Mouse (Mus musculus) thymus, postnatal 25 days (tissue): ENCODE data around the gene Dnajb11.

Experiments used
- DNase-seq: peaks from one replicate; pipeline ENCODE4 v3.0.0; 2022

Gene Dnajb11

DNA sequence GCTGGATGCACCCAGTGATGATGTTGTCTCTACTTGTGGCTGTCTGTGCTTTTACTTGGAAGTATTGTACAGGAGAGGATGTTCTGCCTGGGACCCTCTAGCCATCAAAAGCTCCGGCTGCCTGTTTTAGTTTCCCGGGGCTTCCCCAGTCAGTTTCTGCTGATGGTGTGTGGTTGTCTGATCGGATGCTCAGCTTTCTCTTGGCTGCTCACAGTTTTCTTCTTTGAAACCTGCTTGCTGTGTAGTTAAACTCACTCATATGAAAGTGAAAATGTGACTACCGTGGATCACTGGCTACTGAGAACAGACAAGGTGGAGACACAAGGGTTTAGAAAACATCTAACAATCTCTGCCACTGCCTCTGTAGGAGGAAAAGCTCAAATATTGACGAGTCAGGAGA lies 25.8 kb downstream of the Dnajb11 start:
- no peak for DNase-seq

DNA sequence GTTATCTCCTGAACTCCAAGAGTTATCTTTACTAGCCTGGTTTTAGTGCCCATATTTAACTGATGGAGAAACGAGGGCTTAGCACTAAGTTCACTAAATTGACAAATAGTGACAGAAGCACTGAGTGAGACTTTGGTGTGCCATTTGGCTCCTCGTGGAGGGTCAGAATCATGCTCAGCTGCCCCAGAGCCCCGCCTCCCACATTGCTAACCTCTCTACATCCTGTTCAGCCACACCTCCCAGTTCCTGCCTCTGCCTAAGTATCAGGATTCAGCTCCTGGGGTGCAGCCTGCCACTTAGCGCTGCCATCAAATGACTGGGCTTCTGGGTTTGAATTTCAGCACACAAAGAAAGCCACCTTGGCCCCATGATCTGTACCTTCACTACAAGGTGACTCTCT lies 27.7 kb downstream of the Dnajb11 start:
- DNase-seq: no peak

DNA sequence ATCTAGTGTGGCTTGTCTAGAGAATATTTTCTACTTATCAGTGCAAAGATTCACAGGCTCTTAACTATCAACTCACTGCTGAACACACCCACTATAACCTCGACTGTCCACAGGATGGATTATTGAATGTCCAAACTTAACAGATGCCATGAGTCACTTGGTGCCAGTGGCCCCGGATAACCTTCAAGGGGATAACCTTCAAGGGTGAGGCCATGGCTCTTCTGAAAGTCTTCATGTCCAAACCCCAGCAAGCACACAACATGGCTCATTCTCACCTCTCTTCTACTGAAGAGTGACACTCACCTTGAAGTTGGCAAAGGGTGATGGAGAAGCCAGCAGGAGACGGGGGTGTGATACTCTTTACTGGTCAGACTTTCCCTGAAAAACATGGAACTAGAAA lies 29.1 kb downstream of the Dnajb11 start:
- no peak for DNase-seq

DNA sequence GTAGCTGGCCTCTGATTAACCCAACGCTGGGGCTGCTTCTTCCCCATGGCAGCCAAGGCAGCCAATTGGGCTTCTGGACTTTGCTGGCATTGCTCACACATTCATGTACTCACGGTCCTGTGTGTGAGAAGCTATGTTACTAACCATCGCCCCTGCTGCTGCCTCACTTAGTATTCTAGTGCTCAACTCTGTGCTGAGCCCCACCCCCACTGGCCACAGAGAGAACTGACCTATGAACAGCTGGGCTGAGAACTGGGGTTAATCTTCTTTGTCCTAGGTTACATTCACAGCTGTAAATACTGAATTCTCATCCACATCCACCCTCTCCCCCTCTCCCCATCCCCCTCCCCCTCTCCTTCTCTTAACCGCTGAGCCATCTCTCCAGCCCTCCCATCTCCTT lies 31.2 kb downstream of the Dnajb11 start:
- DNase-seq: no peak

DNA sequence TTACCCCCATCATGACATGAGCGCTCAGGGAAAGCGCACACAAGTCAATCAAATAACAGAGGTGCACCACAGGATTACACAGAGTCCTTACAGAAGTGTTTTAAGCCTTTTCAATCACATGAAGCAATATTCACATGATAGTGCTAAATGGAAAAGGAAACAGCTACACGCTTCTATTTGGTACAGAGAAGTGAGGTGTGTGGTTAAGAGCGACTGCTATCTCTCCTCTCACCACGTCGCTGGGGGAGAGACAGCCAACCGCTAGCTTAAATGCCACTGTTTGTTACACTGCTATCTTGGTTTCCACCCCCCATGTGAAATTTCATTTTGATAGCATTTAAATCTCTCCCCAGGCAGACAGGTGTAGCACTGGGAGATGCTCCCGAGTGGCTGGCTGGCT lies 32.1 kb downstream of the Dnajb11 start:
- DNase-seq: no peak

DNA sequence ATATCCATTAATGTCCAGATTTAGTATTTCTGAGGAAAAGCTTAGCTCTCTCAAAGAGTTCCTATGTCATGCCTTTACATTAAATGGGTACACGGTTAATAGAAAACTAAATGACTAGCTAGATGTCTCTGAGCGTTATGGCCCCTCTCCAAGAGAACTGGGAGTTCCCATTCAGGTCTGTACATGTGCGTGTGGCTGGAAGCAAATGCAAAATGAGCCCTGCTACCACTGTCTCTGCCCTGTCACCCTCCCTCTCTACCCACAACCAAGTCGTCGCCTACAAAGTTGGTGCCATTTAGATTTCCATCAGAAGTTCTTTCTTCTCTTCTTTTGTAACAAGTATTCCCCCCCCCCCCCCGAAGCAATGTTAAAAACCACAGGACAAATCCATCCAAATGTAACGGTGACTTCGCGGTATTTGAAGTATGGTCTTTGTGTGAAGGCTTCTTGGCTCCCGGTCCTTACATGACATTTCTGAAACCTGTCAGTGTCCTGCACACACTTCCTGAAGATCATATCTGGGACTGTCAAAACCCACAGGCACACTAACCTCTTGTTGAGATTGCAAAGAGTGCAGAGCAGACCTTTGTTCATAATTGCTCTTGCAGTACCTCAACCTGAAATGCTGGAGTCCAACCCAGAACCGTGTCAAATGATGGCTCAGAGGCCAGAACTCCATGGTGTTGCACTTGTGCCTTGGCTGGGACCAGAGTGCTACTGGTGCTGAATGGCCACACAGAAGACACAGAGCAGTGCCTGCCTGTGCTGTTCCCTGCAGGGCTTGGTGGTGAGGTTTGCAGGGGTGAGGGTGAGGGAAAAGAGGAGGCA lies 33.3 kb downstream of the Dnajb11 start, which contains the start of gene Ahsg:
Gene Ahsg (plus strand): TSS at position 595 of the 828 bp plus-strand sequence.
- DNase-seq: no peak

DNA sequence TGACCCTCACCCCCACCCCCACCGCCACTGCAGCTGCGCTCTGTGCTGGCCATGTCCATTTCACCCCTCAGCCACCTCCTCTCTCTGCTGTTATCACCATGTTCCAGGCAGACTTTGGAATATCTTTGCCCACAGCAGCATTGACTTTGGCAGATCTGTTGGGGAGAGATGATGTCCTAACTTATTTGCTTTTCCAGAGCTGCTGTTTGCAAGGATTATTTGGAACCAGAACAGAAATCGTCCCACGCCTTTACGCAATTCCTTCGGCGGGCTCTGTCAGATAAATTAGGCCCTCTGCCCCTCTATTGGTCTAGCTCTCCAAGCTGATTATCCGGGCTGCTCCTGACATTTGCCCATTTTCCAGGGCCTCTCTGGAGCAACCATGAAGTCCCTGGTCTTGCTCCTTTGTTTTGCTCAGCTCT lies 34.1 kb downstream of the Dnajb11 start:
- DNase-seq: no peak

DNA sequence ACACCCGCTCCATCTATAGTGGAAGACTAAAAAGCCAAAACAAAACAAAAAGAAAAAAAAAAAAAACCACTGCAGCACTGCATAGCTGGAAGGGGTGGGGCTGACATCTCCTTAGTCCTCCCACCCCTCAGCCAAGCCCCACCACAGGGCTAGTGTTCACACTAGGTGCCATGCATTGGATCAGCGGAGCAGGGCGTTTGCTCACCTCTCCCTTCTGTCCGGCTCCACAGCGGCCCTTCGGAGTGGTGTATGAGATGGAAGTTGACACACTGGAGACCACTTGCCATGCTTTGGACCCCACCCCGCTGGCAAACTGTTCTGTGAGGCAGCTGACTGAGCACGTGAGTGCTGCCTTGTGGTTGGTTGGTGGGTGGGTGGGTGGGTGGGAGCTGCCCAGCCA lies 36.5 kb downstream of the Dnajb11 start:
- DNase-seq: no peak

DNA sequence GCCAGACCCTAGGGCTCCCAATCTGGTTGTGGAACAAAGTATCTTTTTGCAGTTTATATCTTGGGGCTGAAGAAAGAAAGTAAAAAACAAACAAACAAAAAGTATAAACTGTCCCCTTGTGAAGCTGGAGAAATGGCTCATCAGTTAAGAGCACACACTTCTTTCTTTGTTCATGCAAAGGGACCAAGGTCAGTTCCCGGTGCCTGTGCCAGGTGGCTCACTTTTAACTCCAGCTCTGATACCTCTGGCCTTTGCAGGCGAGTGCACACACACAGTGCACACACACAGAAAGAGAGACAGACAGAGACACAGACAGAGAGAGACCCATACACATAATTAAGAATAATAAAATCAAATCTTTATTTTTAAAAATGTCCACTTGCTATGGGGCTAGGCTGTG lies 39.0 kb downstream of the Dnajb11 start:
- DNase-seq: no peak

DNA sequence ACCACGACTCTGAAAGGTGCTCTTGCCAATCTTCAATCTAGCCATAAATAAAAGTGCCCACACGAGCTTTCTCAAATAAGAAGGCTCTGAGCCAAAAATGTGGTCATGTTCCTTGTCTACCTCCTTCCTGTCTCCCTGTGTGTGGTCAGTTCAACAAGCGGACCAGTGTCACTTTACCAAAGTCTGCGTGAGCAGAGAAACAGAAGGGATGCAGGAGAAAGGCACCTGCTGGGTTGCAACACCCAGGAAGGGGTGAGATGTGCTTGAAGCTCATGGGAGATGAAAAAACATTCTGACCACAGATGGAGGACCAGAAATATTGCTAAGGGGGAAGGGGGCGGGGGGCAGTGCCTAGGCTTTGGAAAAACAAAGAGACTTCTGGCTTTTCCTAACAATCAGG lies 41.7 kb downstream of the Dnajb11 start:
- DNase-seq: no peak

DNA sequence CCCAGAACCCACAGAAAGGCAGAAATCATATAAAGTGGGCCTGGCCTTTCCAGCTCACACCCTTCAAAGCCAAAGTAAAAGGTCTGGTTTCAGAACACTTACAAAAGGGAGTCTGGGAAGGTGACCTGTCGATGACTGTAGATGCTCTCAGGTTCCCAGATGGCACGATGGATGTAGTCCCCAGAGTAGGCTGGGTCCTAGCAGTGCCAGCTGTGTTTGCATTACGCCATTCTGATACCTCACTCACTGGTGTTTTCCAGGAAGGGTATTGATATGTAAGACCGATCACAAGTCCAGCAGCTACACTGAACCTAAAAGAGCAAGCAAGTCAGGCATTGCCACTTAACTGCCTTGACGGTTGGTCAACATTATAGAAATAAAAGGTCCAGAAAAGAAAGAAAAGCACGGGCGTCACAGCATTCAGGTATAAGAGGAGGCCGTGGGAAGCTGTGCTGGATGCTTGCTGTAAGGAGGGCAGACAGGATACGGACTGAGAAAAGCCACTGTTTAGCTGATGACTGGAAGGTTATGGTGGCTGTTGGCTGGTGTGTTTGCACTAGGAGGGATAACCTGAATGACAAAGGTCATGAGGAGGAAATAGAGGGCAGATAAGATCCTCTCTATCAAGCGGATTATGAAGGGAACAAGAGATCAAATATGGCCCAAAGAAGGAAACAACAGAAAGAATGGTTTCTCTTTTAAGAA lies 42.4 kb downstream of the Dnajb11 start:
- no peak for DNase-seq

DNA sequence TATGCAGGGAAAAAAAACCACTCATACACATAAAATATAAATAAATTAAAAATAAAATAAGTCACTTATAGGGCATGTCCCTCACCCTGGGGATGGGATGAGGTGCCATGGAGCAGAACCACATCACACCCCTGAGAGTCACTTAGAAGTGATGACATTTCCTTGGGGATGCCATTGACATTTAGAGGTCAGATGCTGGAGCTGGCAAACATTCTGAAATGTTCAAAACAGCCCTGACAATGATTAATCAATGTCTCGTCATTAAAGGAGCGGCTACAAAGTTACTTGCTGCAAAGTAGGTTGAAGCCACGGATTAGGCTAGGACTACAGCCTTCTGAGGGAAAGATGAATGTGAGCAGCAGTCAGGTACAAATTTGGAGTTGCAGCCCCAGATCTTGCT lies 43.7 kb downstream of the Dnajb11 start:
- DNase-seq: no peak

DNA sequence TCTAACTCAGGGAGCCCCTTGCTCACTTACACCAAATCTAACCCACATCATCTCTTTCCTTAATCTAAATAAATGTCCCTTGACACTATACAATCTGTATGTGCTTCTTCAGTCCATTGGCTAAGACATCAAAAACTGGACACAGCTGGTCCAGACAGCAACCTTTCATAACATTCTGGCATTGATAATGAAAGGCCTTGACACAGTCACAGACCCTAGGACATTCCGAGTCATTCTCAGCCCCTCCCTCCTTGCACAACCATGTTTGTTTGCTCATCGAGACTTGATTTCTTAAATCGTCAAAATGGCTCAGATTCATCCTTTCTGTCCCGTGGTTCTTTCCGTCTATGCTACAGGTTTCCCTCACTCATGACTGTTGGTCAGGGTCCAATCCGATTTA lies 51.6 kb downstream of the Dnajb11 start:
- DNase-seq: no peak

DNA sequence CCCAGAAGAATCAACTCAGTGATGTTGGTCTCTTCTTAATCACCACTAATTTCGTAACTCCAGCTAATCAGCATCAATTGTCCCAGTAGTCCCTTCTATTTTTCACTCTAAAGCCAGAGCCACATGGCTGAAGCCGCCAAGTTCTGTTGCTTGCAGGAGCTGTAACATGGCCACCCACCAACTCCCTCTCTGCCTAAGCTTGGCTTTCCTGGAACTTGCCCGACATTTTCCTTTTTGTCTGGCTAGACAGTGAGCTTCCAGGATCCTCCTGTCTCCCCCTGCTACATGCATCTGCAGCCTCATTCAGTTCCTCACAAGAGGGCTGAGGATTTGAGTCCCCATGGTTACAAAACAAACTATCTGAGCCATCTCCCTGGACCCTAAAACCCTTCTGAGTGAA lies 54.3 kb downstream of the Dnajb11 start:
- DNase-seq: no peak

DNA sequence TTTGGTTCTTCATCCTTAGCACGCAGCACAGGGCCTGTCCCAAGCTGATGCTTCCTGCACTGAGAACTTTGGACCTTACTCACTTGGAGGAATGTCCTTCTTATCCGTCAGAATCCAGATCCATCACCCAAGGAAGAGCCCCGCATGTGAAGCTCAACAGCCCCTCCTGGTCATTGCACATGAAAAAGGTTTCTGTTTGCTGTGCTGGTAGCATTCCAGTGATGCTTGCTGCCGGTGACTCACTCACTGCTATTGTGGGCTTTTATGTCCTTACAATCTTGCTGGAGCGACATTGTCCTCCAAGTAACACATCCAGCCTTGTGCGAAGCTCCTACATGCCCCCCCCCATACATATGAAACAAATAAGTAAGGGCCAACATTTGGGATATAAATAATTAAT lies 55.2 kb downstream of the Dnajb11 start:
- no peak for DNase-seq

DNA sequence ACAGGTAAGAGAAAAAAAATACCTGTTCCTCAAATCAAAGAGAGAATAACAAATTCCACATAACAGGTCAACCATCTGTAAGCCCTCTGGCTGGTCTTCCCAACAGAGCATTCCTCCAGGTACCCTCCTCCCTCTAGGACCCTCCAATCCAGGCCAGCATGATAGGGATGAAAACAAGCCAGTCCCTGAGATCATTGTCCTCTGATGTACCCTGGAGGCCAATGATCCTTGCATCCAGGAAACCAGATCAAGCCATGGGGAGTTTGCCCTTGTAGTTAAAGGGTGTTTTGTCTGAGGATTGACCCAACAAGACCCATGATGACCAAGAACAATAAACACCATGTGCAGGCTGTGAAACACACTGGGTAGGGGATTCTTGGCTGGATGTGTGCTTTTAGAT lies 56.6 kb downstream of the Dnajb11 start:
- DNase-seq: no peak

DNA sequence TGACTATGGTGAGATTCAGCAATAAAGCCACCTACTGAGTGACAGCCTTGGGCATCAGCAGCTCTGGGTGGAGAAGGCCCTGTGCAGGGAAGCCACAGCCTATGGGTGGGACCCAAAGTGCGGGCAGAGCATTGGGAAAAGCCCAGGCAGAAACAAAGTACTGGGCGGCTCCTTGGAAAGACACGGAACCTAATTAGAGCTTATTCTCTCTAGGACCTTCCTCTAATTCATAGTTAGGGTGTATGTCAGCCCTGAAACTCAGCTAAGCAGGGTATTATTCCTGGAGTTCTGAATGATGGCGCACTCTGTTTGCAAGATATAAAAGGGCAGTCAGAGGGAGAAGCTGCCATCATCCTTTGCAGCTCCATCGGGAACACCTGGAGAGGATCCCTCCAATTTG lies 60.4 kb downstream of the Dnajb11 start, which contains the start of gene Fetub:
Gene Fetub (plus strand): TSS at position 301 of the 400 bp plus-strand sequence.
- no peak for DNase-seq

DNA sequence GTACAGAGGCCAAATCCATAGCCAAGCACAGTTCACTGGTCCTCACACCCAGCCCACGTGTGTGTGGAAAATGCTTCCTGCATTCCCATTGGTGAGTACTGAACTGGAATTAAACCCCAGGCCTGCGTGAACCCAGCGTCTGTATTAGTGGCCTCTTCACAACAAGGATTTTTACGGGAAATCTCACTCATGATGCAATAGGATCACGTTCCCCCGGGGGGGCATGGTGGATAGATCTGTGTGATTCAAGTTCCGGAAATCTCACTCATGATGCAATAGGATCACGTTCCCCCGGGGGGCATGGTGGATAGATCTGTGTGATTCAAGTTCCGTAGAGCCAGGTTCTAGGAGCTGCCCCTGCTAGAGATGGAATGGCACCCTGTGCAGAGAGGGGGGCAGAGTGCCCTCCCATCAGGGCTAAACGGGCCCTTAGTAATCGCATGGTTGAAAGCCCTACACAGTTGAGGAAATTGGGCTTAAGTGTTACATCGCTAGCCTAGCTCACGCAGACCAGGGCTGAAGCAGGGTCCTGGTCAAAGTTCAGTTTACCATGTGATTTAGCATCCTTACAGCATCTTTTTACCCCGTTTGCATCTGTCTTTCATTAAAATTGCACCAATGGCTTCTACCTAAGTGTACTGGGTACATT lies 61.1 kb downstream of the Dnajb11 start:
- no peak for DNase-seq

DNA sequence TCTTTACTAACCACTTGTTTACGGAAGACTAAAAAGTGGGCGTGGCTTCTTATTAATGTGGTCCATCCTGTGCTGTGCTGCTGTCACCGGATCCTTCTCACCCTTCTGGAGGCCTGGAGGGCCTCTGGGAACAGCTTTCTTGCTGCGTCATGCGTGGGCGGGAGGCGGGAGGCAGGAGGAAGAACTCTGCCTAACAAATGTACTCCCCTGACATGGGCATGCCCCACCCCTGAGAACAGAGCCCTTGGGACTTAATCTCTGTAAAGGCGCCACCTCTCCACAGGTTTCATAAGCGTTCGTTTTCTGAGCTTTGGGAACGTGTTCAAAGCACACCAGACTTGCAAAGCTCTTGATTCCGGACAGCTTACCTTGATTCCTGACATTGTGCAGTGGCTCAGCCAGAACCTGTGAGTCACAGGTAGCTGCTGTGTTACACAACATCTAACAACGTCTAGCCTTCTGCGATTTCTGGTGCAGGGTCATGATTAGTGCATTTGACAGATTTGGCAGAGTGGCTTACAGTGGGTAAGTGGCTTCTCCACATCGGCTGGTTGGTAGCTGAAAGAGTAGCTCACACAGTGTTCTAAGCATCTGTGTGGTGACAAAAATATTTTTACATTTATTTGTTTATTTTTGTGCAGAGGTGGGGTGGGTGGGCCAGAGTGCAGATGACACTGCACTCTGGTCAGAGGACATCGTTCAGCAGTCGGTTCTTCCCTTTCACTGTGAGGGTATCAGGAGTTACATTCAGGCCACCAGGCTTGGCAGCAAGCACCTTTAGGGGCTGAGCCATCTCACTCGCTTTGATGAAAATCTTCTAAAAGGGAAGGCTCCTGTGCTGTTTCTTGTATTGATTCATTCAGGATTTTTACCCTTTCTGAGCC lies 62.6 kb downstream of the Dnajb11 start:
- no peak for DNase-seq

DNA sequence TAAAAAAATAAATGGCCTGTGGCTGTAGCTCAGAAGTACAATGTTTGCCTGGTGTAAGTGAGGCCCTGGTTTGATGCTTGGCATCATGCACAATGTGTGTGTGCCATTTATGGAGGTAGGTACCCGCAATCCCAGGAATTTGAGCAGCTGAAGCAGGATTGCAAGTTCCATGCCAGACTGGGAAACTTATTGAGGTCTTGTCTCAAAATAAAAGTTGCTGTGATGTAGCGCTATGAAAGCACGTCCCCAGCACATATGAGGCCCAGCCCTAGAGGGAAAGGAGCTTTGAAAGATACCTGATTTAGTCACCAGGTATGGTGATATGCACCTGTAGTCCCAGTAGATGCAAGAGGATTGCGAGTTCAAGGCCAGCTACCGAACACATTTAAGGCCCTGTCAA lies 64.1 kb downstream of the Dnajb11 start:
- no peak for DNase-seq

DNA sequence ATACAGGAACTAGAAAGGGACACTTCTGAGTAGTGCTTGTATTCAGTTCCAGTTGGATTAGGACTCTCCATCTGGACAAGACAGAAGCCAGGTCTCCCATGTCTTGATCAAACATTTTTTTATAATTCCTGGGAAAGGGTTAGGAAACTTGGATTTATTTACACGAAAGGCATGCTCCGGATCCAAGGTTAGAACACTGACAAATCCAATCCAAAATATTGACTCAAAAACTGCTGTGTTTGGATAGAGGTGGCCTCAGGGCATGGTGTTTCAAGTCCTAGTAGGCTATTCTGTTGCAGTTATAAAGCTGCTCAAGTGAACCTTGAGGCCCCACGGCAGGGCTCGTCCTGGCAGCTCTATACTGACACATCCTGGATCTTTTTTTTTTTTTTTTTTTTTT lies 64.8 kb downstream of the Dnajb11 start:
- no peak for DNase-seq
